Mouse (Mus musculus) forebrain, postnatal 0 days (tissue): Measurements from ENCODE around the gene Sbf2. TPM values are rescaled to one million over a fixed set of nuclear protein-coding genes. Genes with fewer than 3 reads are reported as not detected.
"Not testable (repeated sequence)": the region's sequence is repeated elsewhere in the genome, so short reads cannot be mapped to it uniquely, and the experiment has no call there.

ENCODE experiments used
- ATAC-seq: fragments of 200-750 bp; cut with Nextera tagmentation; 2 replicates; pipeline ENCODE4 v1.8.0; 2017; ENCODE audit warnings: mild to moderate bottlenecking, moderate library complexity
- DNase-seq: peaks from one replicate; pipeline ENCODE4 v3.0.0-alpha.2; 2015
- H3K27ac ChIP-seq: fragments of 300-500 bp; sonication (generic); 2 replicates; pipeline ENCODE4 v1.5.1; 2014; ENCODE audit warnings: low read depth, mild to moderate bottlenecking, antibody characterized with exemption, low read length, moderate library complexity, mixed read lengths
- H3K27me3 ChIP-seq: fragments of 300-500 bp; sonication (generic); 2 replicates; pipeline ENCODE4 v1.6.1; 2014; ENCODE audit warnings: mild to moderate bottlenecking, low read length, mixed read lengths; ENCODE audit not compliant: insufficient read depth
- H3K36me3 ChIP-seq: fragments of 300-500 bp; sonication (generic); 2 replicates; pipeline ENCODE4 v1.6.1; 2014; ENCODE audit warnings: mild to moderate bottlenecking, moderate library complexity; ENCODE audit not compliant: insufficient read depth
- H3K4me1 ChIP-seq: fragments of 300-500 bp; sonication (generic); 2 replicates; pipeline ENCODE4 v1.6.1; 2014; ENCODE audit warnings: antibody characterized with exemption; ENCODE audit not compliant: insufficient read depth
- H3K4me2 ChIP-seq: fragments of 300-500 bp; sonication (generic); 2 replicates; pipeline ENCODE4 v1.6.1; 2014; ENCODE audit warnings: low read depth, mild to moderate bottlenecking, moderate library complexity
- H3K4me3 ChIP-seq: fragments of 300-500 bp; sonication (generic); 2 replicates; pipeline ENCODE4 v1.5.1; 2014; ENCODE audit warnings: low read depth, low read length, mixed read lengths
- H3K9ac ChIP-seq: fragments of 300-500 bp; sonication (generic); 2 replicates; pipeline ENCODE4 v1.6.1; 2014; ENCODE audit warnings: mild to moderate bottlenecking
- H3K9me3 ChIP-seq: fragments of 300-500 bp; sonication (generic); 2 replicates; pipeline ENCODE4 v1.6.1; 2016; ENCODE audit warnings: low read length
- CTCF ChIP-seq: sonication (generic); IDR thresholded peaks from 2 replicates; pipeline ENCODE4 v1.5.1; 2016; ENCODE audit warnings: antibody characterized with exemption, control low read depth, low read depth
- WGBS: fragments of 180-500 bp; shearing (Covaris S2); extraction: QIAGEN DNeasy Blood & Tissue Kit; methylation state at CpG from one replicate; pipeline ENCODE4 v1.1.7; 2014; 5-methylcytosine and 5-hydroxymethylcytosine counted together
- polyA plus RNA-seq: library from polyadenylated mRNA; unstranded; fragments of >200 nt; fragmentation: Nextera tagmentation; extraction: Ambion mirVana; gene quantifications from 2 replicates; pipeline ENCODE4 v1.2.1, GENCODE M21; 2015
- total RNA-seq: library from RNA; depleted of rRNA; stranded (reverse); fragments of >200 nt; gene quantifications from 2 replicates; pipeline ENCODE4 v1.2.3, GENCODE M21; 2014

Sbf2 gene
- total and polyA plus RNA-seq, 2 experiments from 2014 or later: 43.3 to 88.3 TPM

DNA sequence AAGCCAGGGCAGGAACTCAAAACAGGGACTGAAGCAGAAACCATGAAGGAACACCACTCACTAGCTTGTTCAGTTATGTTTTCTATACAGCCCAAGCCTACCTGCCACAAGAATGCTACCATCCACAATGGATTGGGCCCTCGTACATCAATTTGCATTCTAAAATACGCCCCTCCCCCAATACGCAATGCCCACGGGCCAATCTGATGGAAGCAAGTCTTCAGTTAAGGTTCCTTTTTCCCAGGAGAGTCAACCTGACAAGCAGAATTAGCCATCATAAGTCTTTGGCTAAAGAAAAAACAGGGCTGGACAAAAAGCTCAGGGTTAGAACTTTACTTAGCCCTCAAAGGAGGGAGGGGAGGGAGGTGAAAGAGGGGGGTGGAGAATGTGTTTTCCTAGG lies 9.2 kb downstream of the Sbf2 start:
- TF ChIP-seq CTCF: no peak
- Histone ChIP-seq H3K9ac (no peak overlapping the region), H3K27ac (no peak overlapping the region), H3K9me3 (no peaks in the 10 kb centered on the region), H3K27me3 (no peaks in the 10 kb centered on the region), H3K4me2 (no peak overlapping the region), H3K36me3 (no peaks in the 10 kb centered on the region), H3K4me3 (no peak overlapping the region), H3K4me1 (no peaks in the 10 kb centered on the region)
- ATAC-seq (no peak), DNase-seq (no peak)
- 78% methylated on average over 4 of the region's 4 CpGs for WGBS

DNA sequence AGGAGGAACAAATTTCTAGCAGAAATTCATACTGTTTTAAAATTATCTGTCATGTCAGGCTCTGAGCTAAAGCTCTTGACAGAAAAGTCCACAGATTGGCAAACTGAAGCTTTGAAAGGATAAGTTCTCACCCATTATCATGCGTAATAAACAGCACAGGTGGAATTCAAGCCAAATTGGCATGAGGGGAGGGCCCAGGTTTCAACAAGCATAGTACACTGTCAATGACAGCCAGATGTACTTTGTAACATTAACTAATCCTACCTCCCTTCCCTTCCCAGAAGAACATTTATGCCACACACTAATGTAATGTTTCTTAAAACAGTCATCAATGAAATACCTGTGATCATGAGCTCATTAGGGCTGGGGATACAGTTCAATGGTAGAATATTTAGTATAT lies 17.6 kb downstream of the Sbf2 start:
- no peak for TF ChIP-seq CTCF
- no peak overlapping the region for H3K27ac ChIP-seq
- no peak for DNase-seq
- WGBS: 74% methylated on average over 1 of the region's 1 CpGs
- no peaks in the 10 kb centered on the region for H3K27me3 ChIP-seq
- 0 out of 2 replicates have a peak, but pooled peaks cover 3% of the 10 kb centered on the region for H3K36me3 ChIP-seq
- no peak overlapping the region for H3K4me3 ChIP-seq
- ATAC-seq: no peak
- H3K4me1 ChIP-seq: no peaks in the 10 kb centered on the region
- no peak overlapping the region for H3K9ac ChIP-seq
- no peak overlapping the region for H3K4me2 ChIP-seq
- no peaks in the 10 kb centered on the region for H3K9me3 ChIP-seq

DNA sequence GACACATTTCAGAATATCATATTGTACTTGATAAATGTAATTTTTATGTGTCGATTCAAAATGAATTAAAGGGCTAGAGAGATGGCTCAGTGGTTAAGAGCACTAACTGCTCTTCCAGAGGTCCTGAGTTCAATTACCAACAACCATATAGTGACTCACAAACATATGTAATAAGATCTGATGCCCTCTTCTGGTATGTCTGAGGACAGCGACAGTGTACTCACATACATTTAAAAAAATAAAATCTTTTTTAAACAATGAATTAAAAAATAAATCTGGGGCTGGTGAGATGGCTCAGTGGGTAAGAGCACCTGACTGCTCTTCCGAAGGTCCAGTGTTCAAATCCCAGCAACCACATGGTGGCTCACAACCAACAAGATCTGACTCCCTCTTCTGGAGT lies 20.7 kb downstream of the Sbf2 start:
- WGBS: 93% methylated on average over 3 of the region's 3 CpGs
- H3K27ac ChIP-seq, ATAC-seq, H3K9me3 ChIP-seq, H3K4me2 ChIP-seq, H3K36me3 ChIP-seq, H3K4me3 ChIP-seq, DNase-seq, H3K9ac ChIP-seq, H3K27me3 ChIP-seq, H3K4me1 ChIP-seq: not testable (repeated sequence)

DNA sequence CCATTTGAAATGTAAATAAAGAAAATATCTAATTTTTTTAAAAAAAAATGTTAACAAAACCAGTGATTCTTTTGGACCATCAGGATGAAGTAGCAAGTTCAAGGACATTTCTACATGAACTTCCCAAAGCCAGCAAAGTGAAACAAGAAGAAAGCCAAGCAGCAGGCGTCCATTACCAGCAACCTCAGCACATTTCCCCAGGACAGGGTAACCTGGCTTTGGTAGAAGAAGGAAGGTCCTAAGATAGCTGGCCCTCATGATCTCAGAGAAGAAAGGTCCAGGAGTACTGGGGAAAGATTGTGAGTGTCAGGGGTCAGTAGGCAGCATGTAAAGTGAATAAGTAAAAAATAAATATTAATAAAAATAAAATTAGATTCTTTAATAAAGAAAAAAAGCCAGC lies 27.0 kb downstream of the Sbf2 start:
- H3K27ac ChIP-seq: no peak overlapping the region
- no peak for TF ChIP-seq CTCF
- WGBS: 97% methylated on average over 1 of the region's 1 CpGs
- H3K4me1 ChIP-seq: no peaks in the 10 kb centered on the region
- peaks cover 4% of the 10 kb centered on the region; the same call in 1 of the 2 replicates for H3K36me3 ChIP-seq
- H3K9me3 ChIP-seq: no peaks in the 10 kb centered on the region
- H3K4me2 ChIP-seq: no peak overlapping the region
- ATAC-seq (no peak), DNase-seq (no peak)
- H3K9ac ChIP-seq: no peak overlapping the region
- H3K4me3 ChIP-seq: no peak overlapping the region
- no peaks in the 10 kb centered on the region for H3K27me3 ChIP-seq

DNA sequence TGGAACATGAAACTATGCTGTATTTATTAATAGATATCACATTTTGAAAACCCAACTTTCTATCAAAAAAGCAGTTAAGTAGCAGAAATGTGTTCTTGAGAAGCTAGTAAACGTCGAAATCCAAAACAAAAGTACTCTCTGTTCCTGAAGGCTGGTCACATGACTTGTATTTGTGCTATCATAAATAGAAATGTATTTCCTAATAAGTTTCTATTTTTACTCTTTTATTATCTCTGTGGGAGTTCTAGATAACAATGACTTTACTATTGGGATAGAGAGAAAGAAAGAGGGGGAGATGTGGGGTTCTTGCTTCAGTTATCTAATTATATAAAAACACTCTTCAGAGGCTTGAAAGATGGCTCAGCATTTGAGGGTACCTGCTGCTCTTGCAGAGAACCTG lies 29.5 kb downstream of the Sbf2 start:
- no peak for DNase-seq

DNA sequence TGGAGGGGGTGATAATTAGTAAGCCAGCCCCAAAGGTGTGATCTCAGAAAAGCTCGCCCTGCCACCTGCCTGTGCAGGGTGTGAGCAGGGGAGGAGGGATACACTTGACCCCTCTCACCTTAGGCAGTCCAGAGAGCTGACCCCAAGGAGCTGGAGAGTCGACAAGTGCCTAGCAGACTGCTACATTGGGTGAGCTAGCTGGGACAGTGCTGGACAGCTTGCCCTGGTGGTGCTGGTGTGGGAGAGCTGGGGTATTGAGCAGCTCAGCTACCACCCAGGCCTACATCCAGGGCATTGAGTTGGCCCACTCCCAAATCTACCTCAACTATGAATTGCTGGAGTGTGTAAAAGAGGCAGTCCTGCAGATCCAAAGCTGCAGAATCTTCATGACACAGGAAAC lies 30.6 kb downstream of the Sbf2 start:
- no peak overlapping the region for H3K27ac ChIP-seq
- H3K4me1 ChIP-seq: no peaks in the 10 kb centered on the region
- no peaks in the 10 kb centered on the region for H3K27me3 ChIP-seq
- H3K36me3 ChIP-seq: peaks cover 4% of the 10 kb centered on the region; the same call in 1 of the 2 replicates
- no peak for DNase-seq
- H3K4me3 ChIP-seq: no peak overlapping the region
- H3K4me2 ChIP-seq: no peak overlapping the region
- ATAC-seq: no peak
- no peaks in the 10 kb centered on the region for H3K9me3 ChIP-seq
- H3K9ac ChIP-seq: no peak overlapping the region
- no peak for TF ChIP-seq CTCF
- 87% methylated on average over 2 of the region's 2 CpGs for WGBS

More for the DNA sequence above, 29.5 kb downstream of the Sbf2 start:
- H3K36me3 ChIP-seq: peaks cover 4% of the 10 kb centered on the region; the same call in 1 of the 2 replicates
- H3K27me3 ChIP-seq: no peaks in the 10 kb centered on the region
- ATAC-seq: no peak
- no peak for TF ChIP-seq CTCF
- WGBS: 67% methylated on average over 2 of the region's 2 CpGs
- no peak overlapping the region for H3K27ac ChIP-seq
- no peaks in the 10 kb centered on the region for H3K9me3 ChIP-seq
- H3K4me2 ChIP-seq: no peak overlapping the region
- H3K4me1 ChIP-seq: no peaks in the 10 kb centered on the region
- H3K9ac ChIP-seq: no peak overlapping the region
- no peak overlapping the region for H3K4me3 ChIP-seq

DNA sequence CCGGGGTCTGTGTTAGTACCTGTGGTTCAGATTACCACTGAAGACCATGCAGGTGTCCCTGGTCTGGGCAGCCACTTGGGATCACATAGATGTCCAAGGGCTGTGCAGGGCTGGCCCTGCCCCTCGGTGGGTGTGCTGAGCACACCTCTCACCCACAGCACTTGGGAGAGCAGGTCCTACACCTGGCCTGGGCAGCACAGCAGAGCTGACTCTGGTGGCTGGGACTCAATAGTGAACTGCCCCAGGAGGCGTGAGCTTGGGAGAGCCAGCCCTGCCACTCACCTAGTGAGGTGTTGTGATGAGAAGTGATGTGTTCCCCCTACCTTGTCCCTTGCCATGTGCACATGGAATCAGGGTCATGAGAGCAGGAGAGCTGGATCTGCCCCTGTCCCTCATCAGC lies 31.0 kb downstream of the Sbf2 start:
- 92% methylated on average over 3 of the region's 3 CpGs for WGBS
- no peak overlapping the region for H3K9ac ChIP-seq
- H3K36me3 ChIP-seq: peaks cover 4% of the 10 kb centered on the region; the same call in 1 of the 2 replicates
- H3K4me1 ChIP-seq: no peaks in the 10 kb centered on the region
- no peak overlapping the region for H3K4me2 ChIP-seq
- no peak overlapping the region for H3K4me3 ChIP-seq
- no peak for TF ChIP-seq CTCF
- no peak overlapping the region for H3K27ac ChIP-seq
- H3K9me3 ChIP-seq: no peaks in the 10 kb centered on the region
- ATAC-seq (no peak), DNase-seq (no peak)
- H3K27me3 ChIP-seq: no peaks in the 10 kb centered on the region
